Mouse (Mus musculus) testis, adult 2 months (tissue): ENCODE results near the gene Hint2. TPM values are rescaled to one million over a fixed set of nuclear protein-coding genes. Genes with fewer than 3 reads are reported as not detected.

Experiments used
- H3K27ac ChIP-seq: fragments of 200-500 bp; 2 replicates; pipeline ENCODE4 v1.5.1; 2012; ENCODE audit warnings: low read depth, low read length; ENCODE audit not compliant: control insufficient read depth, insufficient read depth
- H3K27me3 ChIP-seq: fragments of 200-500 bp; 2 replicates; pipeline ENCODE4 v1.6.1; 2012; ENCODE audit warnings: mild to moderate bottlenecking, low read length, moderate library complexity; ENCODE audit not compliant: control insufficient read depth, insufficient read depth
- H3K36me3 ChIP-seq: fragments of 200-500 bp; 2 replicates; pipeline ENCODE4 v1.6.1; 2012; ENCODE audit warnings: mild to moderate bottlenecking, low read length; ENCODE audit not compliant: control insufficient read depth, insufficient read depth
- H3K4me1 ChIP-seq: fragments of 200-500 bp; 2 replicates; pipeline ENCODE4 v1.6.1; 2012; ENCODE audit warnings: low read length; ENCODE audit not compliant: control insufficient read depth, insufficient read depth
- H3K4me3 ChIP-seq: fragments of 200-500 bp; 2 replicates; pipeline ENCODE4 v1.5.1; 2012; ENCODE audit warnings: low read depth, mild to moderate bottlenecking, low read length, moderate library complexity, mixed read lengths; ENCODE audit not compliant: control insufficient read depth
- CTCF ChIP-seq: fragments of 200-500 bp; IDR thresholded peaks from 2 replicates; pipeline ENCODE4 v1.5.1; 2012; ENCODE audit warnings: low read depth, mild to moderate bottlenecking, inconsistent platforms, low read length, moderate library complexity; ENCODE audit not compliant: control insufficient read depth, insufficient read depth, insufficient replicate concordance
- POLR2A ChIP-seq: fragments of 200-500 bp; IDR thresholded peaks from 2 replicates; pipeline ENCODE4 v1.6.1; 2012; ENCODE audit warnings: low read depth, mild to moderate bottlenecking, inconsistent platforms, low read length, moderate library complexity; ENCODE audit not compliant: control insufficient read depth
- polyA plus RNA-seq: library from polyadenylated mRNA; depleted of rRNA; stranded (reverse); fragments of >200 nt; gene quantifications from 2 replicates; pipeline ENCODE4 v1.2.3, GENCODE M21; 2012; rRNA removed

The Hint2 gene
- 11.6 and 14.3 TPM in 2 replicates for polyA plus RNA-seq

DNA sequence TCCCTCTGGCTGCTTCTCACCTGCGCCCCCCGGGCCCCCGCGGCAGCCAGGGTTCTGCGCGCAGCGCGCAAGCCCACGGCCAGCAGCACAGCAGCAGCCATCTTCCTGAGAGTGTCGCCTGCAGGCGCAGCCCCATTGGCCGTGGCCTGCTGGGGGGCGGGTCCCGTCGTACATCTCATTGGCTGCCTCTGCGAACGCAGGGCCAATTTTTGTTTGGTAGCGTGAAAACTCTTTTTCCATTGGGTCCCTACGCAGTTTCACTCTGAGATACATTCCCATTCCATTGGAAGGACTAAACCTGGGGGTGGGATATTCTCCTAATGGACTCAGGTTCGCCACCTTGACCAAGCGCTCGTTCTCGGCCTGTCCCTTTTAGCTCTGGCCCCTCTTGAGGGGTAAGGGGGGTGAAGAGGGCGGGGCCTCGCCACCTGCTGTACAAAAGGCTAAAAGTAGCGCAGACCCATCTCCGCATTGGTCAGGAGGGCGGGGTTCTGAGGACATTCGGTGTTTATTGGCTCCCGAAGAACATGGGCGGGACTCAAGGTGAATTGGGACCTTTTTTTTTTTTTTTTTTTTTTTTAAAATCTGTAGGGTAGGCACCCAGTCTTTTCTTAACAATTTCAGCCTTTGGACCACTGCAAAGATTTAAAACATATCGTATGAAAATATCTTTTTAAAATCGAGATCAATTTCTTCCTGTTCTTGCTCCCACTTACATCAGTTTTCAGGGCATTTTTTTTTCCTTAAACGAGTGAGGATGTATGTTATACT, at the start of gene Hint2:
TSS of gene Hint2 (minus strand) at position 128 of the 771 bp plus-strand sequence.
- Histone ChIP-seq H3K36me3 (no peaks in the 10 kb centered on the region), H3K27ac (peak within 1 kb of the TSS; percentile 67), H3K27me3 (no peaks in the 10 kb centered on the region), H3K4me1 (peaks cover 16% of the 10 kb centered on the region), H3K4me3 (peak within 1 kb of the TSS; percentile 93)
- peak; percentile 86 for TF ChIP-seq POLR2A
- no peak for TF ChIP-seq CTCF

DNA sequence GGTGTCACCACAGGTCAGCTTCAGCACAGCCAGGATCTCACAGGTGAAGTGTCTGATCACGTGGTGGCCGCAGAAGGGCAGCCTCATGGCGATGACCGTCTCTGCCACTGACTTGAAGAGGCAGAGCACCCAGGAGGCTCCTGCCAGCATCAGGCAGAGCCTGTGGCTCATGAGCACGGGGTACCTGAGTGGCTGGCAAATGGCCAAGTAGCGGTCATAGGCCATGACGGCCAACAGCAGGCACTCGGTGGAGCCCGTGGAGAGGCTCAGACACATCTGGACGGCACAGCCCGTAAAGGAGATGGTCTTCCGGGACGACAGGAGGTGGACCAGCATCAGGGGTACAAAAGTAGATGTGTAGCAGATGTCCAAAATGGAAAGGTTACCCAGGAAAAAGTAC, 49.7 kb upstream of the Hint2 start:
- no peaks in the 10 kb centered on the region for H3K4me1 ChIP-seq
- H3K36me3 ChIP-seq, result no peaks in the 10 kb centered on the region
- no peak overlapping the region for H3K27ac ChIP-seq
- H3K27me3 ChIP-seq, result no peaks in the 10 kb centered on the region
- TF ChIP-seq CTCF, result no peak
- no peak for TF ChIP-seq POLR2A
- no peak overlapping the region for H3K4me3 ChIP-seq

DNA sequence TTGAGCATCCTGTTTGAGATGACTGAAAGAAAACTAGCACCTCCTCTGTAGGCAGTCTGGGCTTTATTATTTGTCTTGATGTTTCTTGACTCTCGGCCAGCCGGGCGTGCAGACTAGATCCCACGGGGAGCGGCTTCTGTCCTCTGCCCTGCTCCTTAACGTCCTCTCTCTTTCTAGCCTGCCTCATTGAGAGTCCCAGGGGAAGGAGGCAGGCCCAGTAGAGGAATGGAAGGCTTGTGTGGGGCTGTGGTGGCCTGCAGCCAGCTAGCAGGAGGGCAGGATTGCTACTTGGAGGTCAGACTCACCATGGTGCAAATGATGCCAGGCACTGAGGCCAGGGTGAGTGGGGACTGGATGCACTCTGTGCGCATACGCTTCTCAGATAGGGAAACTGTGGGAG, 47.6 kb upstream of the Hint2 start:
- Histone ChIP-seq H3K36me3 (no peaks in the 10 kb centered on the region), H3K27me3 (no peaks in the 10 kb centered on the region), H3K4me1 (no peaks in the 10 kb centered on the region), H3K27ac (no peak overlapping the region), H3K4me3 (no peak overlapping the region)
- no peak for TF ChIP-seq POLR2A
- no peak for TF ChIP-seq CTCF

DNA sequence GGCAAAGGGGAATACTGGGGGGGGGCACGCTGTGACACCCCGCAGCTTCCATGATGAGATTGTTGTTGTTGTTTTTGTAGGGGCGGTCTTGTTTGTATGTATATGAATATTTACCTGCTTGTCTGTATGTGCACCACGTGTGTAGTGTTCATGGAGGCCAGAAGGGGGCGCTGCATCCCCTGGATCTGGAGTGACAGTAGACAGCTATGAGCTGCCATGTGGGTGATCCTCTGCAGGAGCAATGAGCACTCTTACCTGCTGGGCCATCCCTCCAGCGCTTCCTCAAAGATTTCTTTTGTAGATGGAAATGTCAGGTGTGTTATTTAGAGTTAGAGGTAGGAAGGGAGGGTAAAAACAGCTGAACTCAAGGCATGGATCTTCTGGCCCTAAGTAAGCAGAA, 47.2 kb upstream of the Hint2 start:
- Histone ChIP-seq H3K4me1 (no peaks in the 10 kb centered on the region), H3K27me3 (no peaks in the 10 kb centered on the region), H3K36me3 (no peaks in the 10 kb centered on the region), H3K4me3 (no peak overlapping the region), H3K27ac (no peak overlapping the region)
- peak; percentile 86; the same call in 1 of the 2 replicates for TF ChIP-seq CTCF
- no peak for TF ChIP-seq POLR2A

DNA sequence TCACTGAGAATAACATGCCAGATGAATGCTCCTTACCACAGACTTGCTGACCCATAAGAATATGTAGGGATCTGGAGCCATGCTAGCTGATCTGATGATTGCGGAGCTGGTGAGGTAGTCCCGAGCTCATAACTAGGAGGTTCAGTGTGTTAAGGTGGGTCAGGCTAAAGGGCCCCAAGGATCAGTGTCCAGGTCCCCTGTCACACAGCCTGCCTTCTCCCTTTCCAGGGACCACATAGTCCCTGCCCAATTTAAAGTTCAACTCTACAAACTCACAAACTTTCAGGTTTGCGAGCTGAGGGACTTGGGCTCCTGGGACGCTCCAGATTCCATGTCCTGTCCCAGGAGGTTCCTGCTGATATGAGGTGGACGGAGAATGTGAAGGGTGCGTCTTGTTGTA, 44.4 kb upstream of the Hint2 start, which contains the start of gene Olfr70:
TSS of gene Olfr70 (minus strand) at position 101 of the 400 bp plus-strand sequence.
- H3K4me3 ChIP-seq, result no peak within 1 kb of the TSS
- H3K27ac ChIP-seq, result no peak within 1 kb of the TSS
- no peaks in the 10 kb centered on the region for H3K36me3 ChIP-seq
- TF ChIP-seq CTCF, result no peak
- no peaks in the 10 kb centered on the region for H3K27me3 ChIP-seq
- no peaks in the 10 kb centered on the region for H3K4me1 ChIP-seq

DNA sequence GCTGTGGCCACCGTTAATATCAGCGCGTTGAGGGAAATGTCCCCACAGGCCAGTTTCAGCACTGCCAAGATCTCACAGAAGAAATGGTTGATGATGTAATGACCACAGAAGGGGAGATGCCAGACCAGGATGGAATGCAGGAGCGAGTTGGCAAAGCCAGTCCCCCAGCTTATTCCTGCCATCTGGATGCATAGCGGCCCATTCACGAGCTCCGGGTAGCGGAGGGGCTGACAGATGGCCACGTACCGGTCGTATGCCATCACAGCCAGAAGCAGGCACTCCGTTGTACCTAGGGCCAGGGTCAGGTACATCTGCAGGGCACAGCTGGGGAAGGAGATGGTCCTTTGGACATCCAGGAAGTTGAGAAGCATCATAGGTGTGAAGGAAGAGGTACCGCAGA, 40.3 kb upstream of the Hint2 start:
- H3K4me3 ChIP-seq, result no peak overlapping the region
- H3K4me1 ChIP-seq, result no peaks in the 10 kb centered on the region
- H3K36me3 ChIP-seq, result no peaks in the 10 kb centered on the region
- no peak overlapping the region for H3K27ac ChIP-seq
- H3K27me3 ChIP-seq, result no peaks in the 10 kb centered on the region
- TF ChIP-seq CTCF, result no peak
- no peak for TF ChIP-seq POLR2A

DNA sequence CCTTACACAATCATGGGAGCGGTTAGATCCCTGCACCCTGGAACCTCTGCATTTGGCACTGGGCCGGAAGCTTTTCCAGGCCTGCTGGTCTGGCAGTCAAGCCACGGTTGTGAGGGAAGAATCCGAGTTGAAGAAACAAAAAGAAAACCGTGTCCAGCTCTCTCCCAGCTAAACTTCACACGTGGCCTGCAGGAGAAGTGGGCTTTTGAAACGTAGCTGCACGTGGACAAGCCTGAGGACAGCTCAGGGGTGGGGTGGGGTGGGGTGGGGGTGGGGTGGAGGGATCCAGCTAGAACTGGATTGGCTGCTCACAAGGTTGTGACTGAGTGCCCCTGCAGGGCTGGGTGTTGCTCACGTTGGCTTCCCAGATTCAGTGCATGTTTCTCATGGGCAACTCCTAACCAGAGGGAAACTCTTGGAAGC, 39.0 kb upstream of the Hint2 start:
- no peaks in the 10 kb centered on the region for H3K27me3 ChIP-seq
- H3K36me3 ChIP-seq, result no peaks in the 10 kb centered on the region
- TF ChIP-seq POLR2A (no peak), CTCF (no peak)
- no peaks in the 10 kb centered on the region for H3K4me1 ChIP-seq
- no peak overlapping the region for H3K4me3 ChIP-seq
- H3K27ac ChIP-seq, result no peak overlapping the region
